Mouse (Mus musculus): Measurements from ENCODE around the gene Rbpjl.

DNA sequence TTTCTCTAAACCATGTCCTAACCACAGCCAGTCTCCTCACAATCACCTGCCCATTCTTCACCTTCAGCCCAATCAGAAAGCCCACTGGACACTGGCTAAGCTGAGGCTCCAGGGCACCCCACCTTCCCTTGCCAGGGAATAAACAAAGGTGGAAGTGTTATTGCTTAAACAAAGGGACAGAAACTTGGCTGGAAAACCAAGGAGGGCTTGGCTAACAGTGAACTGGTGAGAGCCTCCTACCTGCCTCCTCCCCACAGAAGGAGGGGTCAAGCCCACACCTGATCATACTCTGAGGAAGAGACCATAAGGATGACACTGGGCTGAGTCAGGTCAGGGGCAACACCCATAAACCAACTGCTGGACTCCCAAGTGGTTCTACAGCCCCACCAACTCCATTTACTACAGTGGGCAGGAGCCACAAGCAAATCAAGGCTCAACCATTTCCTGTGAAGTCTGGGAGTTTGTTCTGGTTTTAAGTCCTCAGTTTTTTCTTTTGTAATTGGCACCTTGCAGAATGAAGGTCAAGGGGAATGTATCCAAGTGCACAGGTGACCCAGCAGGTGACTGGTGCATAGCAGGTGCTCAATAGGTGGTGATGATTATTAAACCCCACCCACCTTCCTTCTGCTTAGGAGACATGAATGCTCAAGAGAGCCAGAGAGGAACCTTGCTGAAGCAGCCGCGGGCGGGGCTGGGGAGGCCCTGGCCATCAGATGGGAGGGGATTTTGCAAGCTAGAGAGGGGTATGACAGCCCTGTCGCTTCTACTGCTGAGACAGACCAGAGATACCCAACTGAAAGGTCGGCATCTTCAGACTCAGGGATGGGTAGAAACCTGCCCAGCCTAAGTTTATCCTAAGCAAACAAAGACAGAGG, 32.5 kb downstream of the Rbpjl start:
- no peak for TF ChIP-seq POLR2A (IDR thresholded peaks at IDR 0.05; ENCODE audit: low read depth, low read length)
- no peak for TF ChIP-seq CTCF (IDR thresholded peaks at IDR 0.05; ENCODE audit: extremely low read depth, insufficient read length, insufficient replicate concordance, low read depth, low read length)
